Mouse (Mus musculus) bone marrow, adult 2 months (tissue): ENCODE data around the gene Ccdc169.

Source experiments
- CTCF ChIP-seq: fragments of 200-500 bp; IDR thresholded peaks from 2 replicates; pipeline ENCODE4 v1.5.1; 2011; ENCODE audit warnings: low read length, control low read depth; ENCODE audit not compliant: control insufficient read depth, insufficient read depth
- POLR2A ChIP-seq: fragments of 200-500 bp; IDR thresholded peaks from 2 replicates; pipeline ENCODE4 v1.6.1; 2011; ENCODE audit warnings: low read depth, mild to moderate bottlenecking, control low read depth, low read length, borderline replicate concordance; ENCODE audit not compliant: control insufficient read depth

DNA sequence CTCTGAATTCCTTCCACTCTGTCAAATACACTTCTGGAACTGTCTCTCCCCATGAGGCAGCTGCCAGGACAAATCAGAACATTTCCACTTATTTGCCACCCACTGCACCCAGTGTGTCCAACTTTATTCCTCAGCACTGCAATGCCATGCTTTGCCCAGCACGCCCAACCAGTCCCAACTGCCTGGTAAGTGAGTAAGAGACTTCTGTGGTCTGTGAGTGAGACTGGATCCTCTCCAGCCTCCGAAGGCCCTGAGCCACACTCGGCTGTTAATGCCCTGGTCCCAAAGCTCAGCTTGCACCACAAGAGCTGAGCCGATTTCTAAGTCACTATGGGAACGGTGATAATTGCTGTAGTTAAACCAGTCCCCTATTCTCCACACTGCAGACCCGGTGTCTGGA, 70.5 kb downstream of the Ccdc169 start:
- TF ChIP-seq CTCF = no peak
- no peak for TF ChIP-seq POLR2A
